Mouse (Mus musculus) forelimb bud, embryonic 11.5 days (tissue): ENCODE results near the gene Mef2b.
"Not testable (repeated sequence)": the region's sequence is repeated elsewhere in the genome, so short reads cannot be mapped to it uniquely, and the experiment has no call there.

ENCODE experiments used
- DNase-seq: peaks from one replicate; pipeline ENCODE4 v3.0.0-alpha.2; 2012; ENCODE audit warnings: low read depth, low spot score

Mef2b gene

GRCm38 (mm10) chr8:70179082-70179481, 39.6 kb downstream of the Mef2b start:
- no peak for DNase-seq

GRCm38 (mm10) chr8:70181212-70181902, 41.8 kb downstream of the Mef2b start:
- no peak for DNase-seq

GRCm38 (mm10) chr8:70181903-70182252, 42.4 kb downstream of the Mef2b start:
- DNase-seq, result peak; percentile 43

- DNase-seq, result no peak
These were observed 43.7 kb downstream of the Mef2b start for GRCm38 (mm10) chr8:70183194-70183593.

GRCm38 (mm10) chr8:70188707-70189106, 49.2 kb downstream of the Mef2b start:
- DNase-seq, result no peak

- no peak for DNase-seq
These were observed 53.7 kb downstream of the Mef2b start for GRCm38 (mm10) chr8:70193238-70193637.

GRCm38 (mm10) chr8:70194191-70194590, 54.7 kb downstream of the Mef2b start:
- no peak for DNase-seq

GRCm38 (mm10) chr8:70195762-70196161, 56.3 kb downstream of the Mef2b start:
- no peak for DNase-seq

- no peak for DNase-seq
These were observed 58.1 kb downstream of the Mef2b start for GRCm38 (mm10) chr8:70197603-70198002.

GRCm38 (mm10) chr8:70200098-70200681, 60.7 kb downstream of the Mef2b start:
- no peak for DNase-seq

- DNase-seq, result no peak
These were observed 61.9 kb downstream of the Mef2b start for GRCm38 (mm10) chr8:70201417-70201816.

GRCm38 (mm10) chr8:70203072-70203471, 63.6 kb downstream of the Mef2b start:
- DNase-seq, result no peak

- no peak for DNase-seq
These were observed 65.2 kb downstream of the Mef2b start for GRCm38 (mm10) chr8:70204757-70205156.

GRCm38 (mm10) chr8:70208130-70208529, 68.6 kb downstream of the Mef2b start:
- DNase-seq, result no peak

GRCm38 (mm10) chr8:70210538-70210937, 71.0 kb downstream of the Mef2b start:
- no peak for DNase-seq

GRCm38 (mm10) chr8:70211275-70211674, 71.8 kb downstream of the Mef2b start:
- no peak for DNase-seq

- no peak for DNase-seq
These were observed 72.2 kb downstream of the Mef2b start for GRCm38 (mm10) chr8:70211726-70212111.

GRCm38 (mm10) chr8:70212112-70213055, 72.9 kb downstream of the Mef2b start, which contains the start of gene Slc25a42:
Gene Slc25a42, minus strand, starts transcription at chr8:70212305.
- DNase-seq, result peak; percentile 98

- no peak for DNase-seq
These were observed 74.9 kb downstream of the Mef2b start for GRCm38 (mm10) chr8:70214411-70214810.

GRCm38 (mm10) chr8:70215092-70215491, 75.6 kb downstream of the Mef2b start:
- DNase-seq, result no peak

- not testable (repeated sequence) for DNase-seq
These were observed 76.7 kb downstream of the Mef2b start for GRCm38 (mm10) chr8:70216161-70216560.

- no peak for DNase-seq
These were observed 77.1 kb downstream of the Mef2b start for GRCm38 (mm10) chr8:70216566-70216965.
